Mouse (Mus musculus) brain, embryonic 14.5 days (tissue): ENCODE measurements around the gene Lime1. TPM values are rescaled to one million over a fixed set of nuclear protein-coding genes. Genes with fewer than 3 reads are reported as not detected.

Experiments used
- DNase-seq: peaks from one replicate; pipeline ENCODE4 v3.0.0-alpha.2; 2011; ENCODE audit warnings: low read depth
- CTCF ChIP-seq: fragments of 200-500 bp; IDR thresholded peaks from 2 replicates; pipeline ENCODE4 v1.5.1; 2012; ENCODE audit warnings: inconsistent platforms, mild to moderate bottlenecking, moderate library complexity, borderline replicate concordance; ENCODE audit not compliant: insufficient read depth, insufficient read length; ENCODE audit errors: extremely low read depth
- POLR2A ChIP-seq: fragments of 200-500 bp; IDR thresholded peaks from 2 replicates; pipeline ENCODE4 v1.6.1; 2012; ENCODE audit warnings: mild to moderate bottlenecking, inconsistent platforms, borderline replicate concordance; ENCODE audit not compliant: poor library complexity, insufficient read depth, insufficient read length, severe bottlenecking; ENCODE audit errors: extremely low read depth
- polyA plus RNA-seq: library from polyadenylated mRNA; depleted of rRNA; stranded (reverse); fragments of >200 nt; gene quantifications from 2 replicates; pipeline ENCODE4 v1.2.3, GENCODE M21; 2012

The Lime1 gene
- polyA plus RNA-seq, 1 experiment, result 98.7 TPM

DNA sequence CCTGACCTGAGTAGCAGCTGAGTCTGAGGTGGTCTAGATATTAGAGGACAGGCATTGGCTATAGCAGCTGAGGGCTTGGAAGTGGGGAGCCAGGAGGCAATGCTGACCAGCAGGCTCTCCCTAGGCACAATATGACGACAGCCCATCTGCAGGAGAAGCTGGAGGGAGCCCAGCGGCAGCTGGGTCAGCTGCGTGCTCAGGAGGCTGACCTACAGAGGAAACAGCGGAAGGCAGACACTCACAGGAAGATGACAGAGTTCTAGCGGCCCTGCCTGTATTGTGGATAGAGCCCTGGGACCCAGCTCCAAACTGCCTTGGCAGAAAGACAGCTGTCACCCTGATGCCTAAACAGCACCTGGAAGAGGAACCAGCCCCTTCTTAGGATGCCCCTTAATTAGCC lies 373 bp downstream of the Lime1 start:
- TF ChIP-seq CTCF (no peak), POLR2A (no peak)
- no peak for DNase-seq

GRCm38 (mm10) chr2:181381107-181381506 lies 1.2 kb downstream of the Lime1 start:
- TF ChIP-seq POLR2A (no peak), CTCF (no peak)
- DNase-seq, result no peak

GRCm38 (mm10) chr2:181381631-181382306 lies 1.9 kb downstream of the Lime1 start:
- TF ChIP-seq POLR2A (no peak), CTCF (no peak)
- no peak for DNase-seq

DNA sequence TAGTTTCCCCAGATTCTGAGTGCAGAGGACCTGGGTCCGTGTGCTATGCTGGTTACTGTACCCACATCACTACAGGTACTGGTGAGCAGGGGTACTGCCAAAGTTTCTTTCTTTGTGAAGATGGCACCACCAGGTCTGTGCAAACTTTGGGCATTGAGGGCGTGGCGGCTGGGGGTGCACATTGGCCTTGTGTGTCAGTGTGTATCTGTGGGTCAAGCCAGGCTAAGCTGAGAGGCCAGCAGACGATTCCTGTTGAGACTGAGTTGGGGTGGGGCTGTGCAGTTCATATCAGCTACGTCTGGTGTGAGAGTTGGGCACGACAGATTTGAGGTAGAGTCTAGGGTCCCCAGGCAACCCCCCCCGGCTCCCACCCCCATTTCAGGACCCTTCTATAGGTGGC lies 4.6 kb downstream of the Lime1 start:
- TF ChIP-seq CTCF (no peak), POLR2A (no peak)
- DNase-seq, result no peak

DNA sequence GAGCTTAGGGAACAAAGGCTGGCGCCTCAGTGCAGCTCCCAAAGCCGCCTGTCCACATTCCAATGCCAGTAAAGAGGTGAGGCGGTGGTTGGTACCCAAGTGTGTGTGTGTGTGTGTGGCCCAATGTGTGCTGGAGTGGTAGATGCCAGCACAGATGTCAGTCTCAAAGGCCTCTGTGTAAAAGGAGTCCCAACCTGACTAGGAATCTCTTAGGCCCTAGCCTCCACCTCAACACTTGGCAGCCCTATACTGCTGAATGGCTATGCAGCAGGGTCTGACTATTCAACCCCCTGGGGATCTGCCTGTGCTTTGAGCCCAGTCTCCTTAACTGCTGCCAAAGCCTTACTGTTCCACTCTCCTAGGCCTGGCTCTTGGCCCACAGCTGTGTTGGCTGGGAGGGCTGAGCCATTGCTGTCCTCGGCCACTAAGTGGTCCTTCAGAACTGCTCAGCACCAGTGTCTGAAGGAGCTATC lies 5.1 kb downstream of the Lime1 start:
- no peak for TF ChIP-seq POLR2A
- no peak for TF ChIP-seq CTCF
- DNase-seq, result peak; percentile 32

DNA sequence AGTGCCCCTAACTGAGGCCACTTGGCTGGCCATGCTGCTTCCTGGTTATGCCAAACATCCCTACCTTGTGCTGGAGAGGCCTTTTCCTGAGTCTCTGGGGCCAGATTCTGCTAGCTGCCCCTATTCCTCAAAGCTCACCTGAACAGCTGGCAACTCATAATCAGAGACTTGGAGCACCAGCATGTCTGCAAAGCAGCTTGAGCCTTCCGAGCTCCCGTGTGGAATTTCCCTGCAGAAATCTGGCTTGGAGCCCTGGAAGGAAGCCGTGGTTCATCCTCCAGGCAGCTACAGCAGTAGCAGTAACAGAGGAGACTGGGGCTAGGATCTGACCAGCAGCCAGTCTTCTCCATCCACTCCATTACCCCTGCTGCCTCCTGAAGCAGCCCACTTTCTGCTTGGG lies 6.0 kb downstream of the Lime1 start:
- DNase-seq, result no peak
- no peak for TF ChIP-seq CTCF
- no peak for TF ChIP-seq POLR2A

GRCm38 (mm10) chr2:181386663-181387210 lies 6.9 kb downstream of the Lime1 start:
- no peak for DNase-seq
- no peak for TF ChIP-seq POLR2A

GRCm38 (mm10) chr2:181390136-181390870 lies 10.4 kb downstream of the Lime1 start:
- no peak for DNase-seq
- TF ChIP-seq CTCF (no peak), POLR2A (no peak)

DNA sequence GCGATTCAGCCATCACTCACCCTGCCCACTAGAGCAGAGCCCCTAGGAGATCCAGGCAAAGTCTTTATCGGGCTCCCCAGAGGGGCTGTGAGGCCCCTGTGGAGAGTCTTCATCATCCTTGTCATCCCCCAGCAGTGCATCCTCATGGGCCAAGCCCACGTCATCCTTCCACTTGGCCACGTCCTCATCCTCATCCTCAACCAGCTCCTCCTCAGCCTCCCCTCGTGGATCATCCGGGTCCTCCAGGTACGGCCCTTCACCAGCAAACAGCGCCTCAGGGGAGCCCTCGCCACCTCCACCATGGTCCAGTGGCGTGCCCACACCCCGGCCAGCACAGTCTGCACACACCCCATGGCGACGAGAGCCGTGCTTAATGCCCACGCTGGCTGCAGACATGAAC lies 11.1 kb downstream of the Lime1 start:
- no peak for TF ChIP-seq CTCF
- TF ChIP-seq POLR2A, result no peak
- DNase-seq, result no peak

DNA sequence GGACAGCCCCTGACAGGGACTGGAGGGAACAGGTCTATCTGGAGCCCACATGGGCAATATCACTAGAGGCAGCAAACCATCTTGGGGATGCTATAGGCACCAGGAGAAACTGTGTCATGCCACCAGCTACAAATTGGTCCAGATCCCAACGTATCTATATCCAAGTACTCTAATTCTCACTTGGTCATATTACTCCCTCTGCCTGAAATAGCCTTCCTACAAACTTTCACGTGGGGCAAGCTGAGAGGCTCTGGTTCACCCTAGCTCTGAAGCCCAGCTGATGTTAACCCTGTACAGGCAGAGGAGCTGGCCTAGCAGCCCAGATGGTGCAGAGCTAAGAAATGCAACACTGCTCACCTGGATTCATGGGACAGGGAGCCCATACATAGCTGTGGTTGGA lies 11.7 kb downstream of the Lime1 start:
- DNase-seq, result no peak
- no peak for TF ChIP-seq CTCF
- no peak for TF ChIP-seq POLR2A

DNA sequence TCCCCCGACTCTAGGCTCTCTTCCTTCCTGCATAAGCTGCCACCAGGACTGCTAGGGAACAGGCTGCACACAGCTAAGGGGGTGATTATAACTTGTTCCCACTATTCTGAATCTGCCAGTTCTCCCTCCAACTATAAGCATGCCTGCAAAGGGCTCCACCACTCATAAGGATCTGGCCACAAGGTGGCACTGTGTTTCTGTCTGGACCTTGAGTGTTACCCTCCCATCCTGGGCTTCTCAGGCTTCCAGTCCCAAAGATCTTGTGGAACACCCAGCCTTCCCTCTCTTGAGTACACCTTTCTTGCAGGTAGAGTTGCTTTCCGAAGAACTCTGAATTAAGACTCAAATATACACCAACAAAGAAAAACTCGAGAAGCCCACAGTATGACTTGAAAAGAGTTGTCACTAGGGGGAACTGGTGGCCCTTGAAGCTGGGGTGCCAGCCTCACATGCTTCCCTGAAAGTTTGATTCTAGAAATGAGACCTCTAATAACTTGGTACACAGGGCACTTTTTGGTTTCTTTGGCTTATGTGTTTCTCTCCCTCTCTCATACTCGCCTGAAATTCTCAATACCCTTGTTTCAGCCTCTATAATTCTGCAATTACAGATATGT lies 12.8 kb downstream of the Lime1 start:
- TF ChIP-seq CTCF (peak; percentile 87), POLR2A (no peak)

More for the DNA sequence above, 12.8 kb downstream of the Lime1 start:
- DNase-seq, result peak; percentile 91
